Mouse (Mus musculus) lung, adult 2 months (tissue): ENCODE measurements at regions not wholly inside any gene's neighbourhood (a gene's known extent, or its start where the extent isn't known, plus 50 kb on each side); places are given as distances from the start of the nearest gene placed in this dataset.

Source experiments
- DNase-seq: peaks from one replicate; pipeline ENCODE4 v3.0.0; 2022
- H3K4me1 ChIP-seq: fragments of 200-500 bp; 2 replicates; pipeline ENCODE4 v1.6.1; 2011; ENCODE audit warnings: low read length; ENCODE audit not compliant: control insufficient read depth, insufficient read depth
- H3K4me3 ChIP-seq: fragments of 200-500 bp; replicated peaks from 2 replicates; pipeline ENCODE3; 2011; ENCODE audit warnings: low read depth, mild to moderate bottlenecking, control low read depth, low read length; ENCODE audit errors: extremely low read depth
- CTCF ChIP-seq: fragments of 200-500 bp; IDR thresholded peaks from 2 replicates; pipeline ENCODE4 v1.5.1; 2011; ENCODE audit warnings: mild to moderate bottlenecking, low read length, control low read depth; ENCODE audit not compliant: insufficient read depth
- POLR2A ChIP-seq: fragments of 200-500 bp; IDR thresholded peaks from 2 replicates; pipeline ENCODE4 v1.6.1; 2011; ENCODE audit warnings: low read depth, mild to moderate bottlenecking, control low read depth, low read length, borderline replicate concordance; ENCODE audit errors: extremely low read depth
- WGBS: fragments of 180-500 bp; shearing (Covaris S2); methylation state at CpG from one replicate; pipeline ENCODE4 v1.1.7; 2018; 5-methylcytosine and 5-hydroxymethylcytosine counted together

DNA sequence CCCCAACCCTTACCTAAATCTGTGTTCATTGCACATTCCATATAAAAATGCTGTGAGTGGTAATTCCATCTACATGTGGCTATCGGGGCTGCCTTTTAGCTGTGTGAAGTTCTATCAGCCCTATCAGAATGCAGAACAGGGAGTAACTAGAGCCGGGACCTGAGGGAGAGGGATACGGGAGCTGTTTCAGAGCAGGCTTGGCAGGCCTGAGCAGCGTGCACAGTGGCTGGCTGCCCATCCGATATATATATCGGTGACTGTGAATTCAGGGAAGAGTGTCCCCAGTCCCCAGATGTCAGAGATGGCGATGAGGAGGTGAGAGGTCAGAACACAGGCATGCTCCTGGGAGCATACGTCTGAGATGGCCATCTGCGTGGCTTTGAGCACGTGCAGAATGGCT lies 79.0 kb downstream of the Arl4c start:
- TF ChIP-seq CTCF, result no peak
- TF ChIP-seq POLR2A, result no peak

DNA sequence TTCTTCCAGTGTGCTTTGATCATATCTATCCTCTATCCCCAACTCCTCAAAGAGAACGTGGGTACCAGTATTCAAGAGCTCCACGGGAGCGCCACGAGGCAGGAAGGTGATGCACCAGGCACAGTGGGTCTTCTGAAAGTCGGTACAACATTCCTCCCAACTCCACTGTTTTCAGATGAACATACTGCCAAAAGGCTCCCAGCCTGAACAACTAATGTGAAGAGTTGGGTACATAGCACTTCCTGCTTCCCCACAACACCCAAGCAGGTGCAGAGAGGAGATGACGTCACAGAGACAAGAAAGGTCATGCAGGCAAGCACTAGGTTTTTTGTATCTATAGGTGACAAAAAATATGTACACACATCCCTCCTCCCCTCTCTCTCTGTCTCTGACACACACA lies 79.7 kb downstream of the Arl4c start:
- TF ChIP-seq CTCF (no peak), POLR2A (no peak)
- WGBS, result 74% methylated on average over 6 of the region's 6 CpGs
- H3K4me3 ChIP-seq, result no peak overlapping the region
- DNase-seq, result no peak
- peaks cover 8% of the 10 kb centered on the region for H3K4me1 ChIP-seq

More for the DNA sequence above, 79.0 kb downstream of the Arl4c start:
- H3K4me1 ChIP-seq, result peaks cover 8% of the 10 kb centered on the region
- WGBS, result 86% methylated on average over 10 of the region's 10 CpGs
- no peak overlapping the region for H3K4me3 ChIP-seq
- no peak for DNase-seq

DNA sequence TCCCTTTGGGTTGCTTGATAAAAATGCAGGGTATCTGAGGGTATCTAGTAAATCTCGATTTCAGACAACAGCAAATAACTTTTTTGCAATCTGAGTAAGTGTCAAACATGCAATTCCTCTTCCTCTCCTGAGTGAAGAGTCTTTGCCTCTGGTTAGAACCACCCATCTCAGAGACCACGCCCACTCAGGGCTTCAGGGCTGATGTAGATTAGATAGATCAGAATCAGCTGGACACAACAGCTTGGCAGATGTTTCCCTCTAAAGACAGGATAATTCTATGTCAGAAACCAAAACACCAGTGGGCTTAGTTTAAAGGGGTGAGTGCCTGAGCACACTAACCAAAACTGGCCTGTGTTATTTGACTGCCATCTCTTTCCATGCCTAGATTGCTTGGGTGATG lies 80.8 kb downstream of the Arl4c start:
- Histone ChIP-seq H3K4me3 (no peak overlapping the region), H3K4me1 (peaks cover 8% of the 10 kb centered on the region)
- 50% methylated on average over 2 of the region's 2 CpGs for WGBS
- DNase-seq, result no peak
- no peak for TF ChIP-seq POLR2A
- TF ChIP-seq CTCF, result no peak

DNA sequence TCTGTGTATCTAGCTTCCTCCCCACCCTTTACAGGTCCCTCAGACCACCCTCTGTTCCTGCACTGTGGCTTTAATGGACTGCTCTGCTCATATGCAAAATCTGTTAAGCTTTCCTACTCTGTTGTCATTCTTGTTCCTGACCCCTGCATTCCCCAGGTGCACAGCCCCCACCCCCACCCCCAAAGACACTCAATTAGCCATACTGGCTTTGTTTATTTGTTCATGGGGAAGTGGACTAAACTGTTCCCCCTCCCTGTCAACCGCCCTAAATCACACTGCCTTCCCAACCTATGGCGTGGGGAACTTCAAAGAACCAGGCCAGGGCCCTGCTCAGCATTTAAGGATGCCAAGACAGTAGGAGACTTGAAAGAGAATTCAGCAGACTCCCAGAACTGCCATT lies 89.0 kb downstream of the Arl4c start:
- DNase-seq, result no peak
- WGBS, result 65% methylated on average over 2 of the region's 2 CpGs
- no peaks in the 10 kb centered on the region for H3K4me1 ChIP-seq
- no peak overlapping the region for H3K4me3 ChIP-seq
- TF ChIP-seq POLR2A, result no peak
- TF ChIP-seq CTCF, result no peak

DNA sequence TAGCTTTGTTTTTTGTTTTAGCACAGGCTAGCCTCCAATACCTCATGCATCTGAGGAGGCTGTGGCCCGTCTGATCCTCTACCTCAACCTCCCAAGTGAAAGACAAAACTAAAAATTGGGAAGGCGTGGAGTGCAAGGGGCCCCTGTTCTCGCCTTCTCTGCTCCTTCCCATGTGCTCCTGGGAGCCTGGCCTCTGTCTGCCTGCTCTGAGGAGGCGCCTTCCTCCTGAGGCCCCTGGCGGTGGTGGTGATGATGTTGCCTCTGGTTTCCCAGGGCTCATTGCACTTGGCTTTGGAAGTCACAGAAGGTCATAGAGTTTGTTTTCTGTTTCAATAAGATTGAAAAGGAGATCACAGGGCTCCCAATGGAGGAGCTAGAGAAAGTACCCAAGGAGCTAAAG lies 90.8 kb downstream of the Arl4c start:
- no peak overlapping the region for H3K4me3 ChIP-seq
- DNase-seq, result no peak
- WGBS, result 92% methylated on average over 5 of the region's 5 CpGs
- TF ChIP-seq POLR2A, result no peak
- TF ChIP-seq CTCF, result no peak
- no peaks in the 10 kb centered on the region for H3K4me1 ChIP-seq

DNA sequence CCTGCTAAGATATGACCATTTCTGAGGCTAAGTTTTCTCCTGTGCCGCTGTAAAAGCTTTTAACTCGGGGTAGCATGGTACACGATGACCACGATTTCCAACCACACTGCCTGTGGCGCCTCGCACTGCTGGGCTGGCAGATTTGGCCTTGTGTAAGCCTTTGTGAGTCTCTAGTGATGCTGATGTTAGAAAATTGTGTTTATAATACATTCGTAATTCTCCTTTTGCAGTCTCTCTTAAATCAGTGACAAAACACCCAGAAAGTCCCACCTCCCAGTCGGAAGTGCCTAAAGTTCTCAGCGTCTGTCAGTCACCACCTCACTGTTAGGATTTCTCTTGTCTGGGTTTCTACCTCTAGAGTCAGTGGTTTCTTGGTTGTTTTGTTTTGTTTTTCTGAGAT lies 91.2 kb downstream of the Arl4c start:
- no peak for DNase-seq
- 88% methylated on average over 9 of the region's 9 CpGs for WGBS
- no peak for TF ChIP-seq POLR2A
- no peak for TF ChIP-seq CTCF
- Histone ChIP-seq H3K4me3 (no peak overlapping the region), H3K4me1 (no peaks in the 10 kb centered on the region)

DNA sequence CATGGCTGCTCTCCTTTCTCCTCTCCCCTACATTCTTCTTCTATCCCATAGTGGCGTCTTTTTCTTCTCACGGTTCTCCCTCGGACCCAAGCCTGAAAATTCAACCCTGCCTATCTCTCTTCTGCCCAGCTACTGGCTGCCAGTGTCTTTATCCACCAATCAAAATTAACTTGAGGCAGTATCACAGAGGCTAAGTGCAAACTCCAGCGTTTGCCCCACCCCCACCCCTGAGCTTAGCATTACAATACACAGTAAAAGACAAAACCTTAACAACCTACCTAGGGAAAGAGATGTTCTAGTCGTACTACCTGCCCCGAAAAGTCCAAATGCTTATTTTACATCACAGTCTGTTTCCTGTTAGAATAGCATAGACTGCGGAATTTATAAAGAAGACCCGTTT lies 93.2 kb downstream of the Arl4c start:
- Histone ChIP-seq H3K4me3 (no peak overlapping the region), H3K4me1 (no peaks in the 10 kb centered on the region)
- 68% methylated on average over 8 of the region's 8 CpGs for WGBS
- TF ChIP-seq CTCF (no peak), POLR2A (no peak)
- no peak for DNase-seq

DNA sequence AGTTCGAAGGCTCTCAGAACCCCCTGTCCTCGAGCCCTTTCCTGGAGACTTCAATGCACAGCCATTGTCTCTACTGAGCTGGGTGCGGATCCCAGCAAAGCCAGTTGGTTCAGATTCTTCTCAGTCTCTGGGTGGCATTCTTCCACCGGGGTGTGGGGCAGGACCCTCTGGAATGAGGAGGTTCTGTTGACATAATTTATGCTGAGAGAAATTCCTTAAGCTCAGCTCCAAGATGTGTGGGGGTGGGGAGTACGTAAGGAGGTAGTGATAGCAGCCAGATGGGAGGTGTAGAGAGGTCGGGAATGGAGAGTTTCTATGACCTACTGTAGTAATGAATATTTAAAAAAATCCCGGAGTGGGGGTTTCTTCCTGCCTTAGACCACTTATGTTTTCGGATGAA lies 93.8 kb downstream of the Arl4c start:
- TF ChIP-seq POLR2A (no peak), CTCF (no peak)
- H3K4me3 ChIP-seq, result no peak overlapping the region
- no peaks in the 10 kb centered on the region for H3K4me1 ChIP-seq
- 57% methylated on average over 8 of the region's 8 CpGs for WGBS
- DNase-seq, result no peak

DNA sequence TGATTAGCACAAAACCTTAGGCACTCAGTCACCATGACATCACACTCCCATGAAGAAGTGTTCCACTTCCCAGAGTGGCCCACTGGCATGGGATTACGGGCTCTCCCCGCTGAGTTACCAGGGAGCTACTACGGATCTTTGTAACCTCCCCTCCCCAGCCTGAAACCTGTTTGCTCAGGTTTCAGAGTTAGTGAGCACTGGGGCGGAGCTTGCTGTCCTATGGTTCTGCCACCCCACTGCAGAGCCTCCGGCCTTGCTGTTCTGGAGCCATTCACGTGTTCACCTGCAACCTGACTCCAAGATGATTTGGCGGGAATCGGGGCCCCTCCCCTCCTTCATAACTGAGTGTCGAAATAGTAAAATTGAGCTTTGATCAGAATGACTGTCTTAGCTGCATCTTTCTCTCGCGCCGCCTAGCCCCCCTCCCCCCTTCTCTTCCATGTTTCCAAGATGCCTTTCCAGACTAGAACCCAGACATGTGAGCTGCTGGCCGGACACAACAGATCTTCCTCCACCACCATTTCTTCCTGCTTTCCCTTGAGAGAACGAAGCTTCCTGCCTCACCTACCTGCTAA lies 95.8 kb upstream of the Glrp1 start:
- TF ChIP-seq CTCF (no peak), POLR2A (no peak)
- no peak for DNase-seq
- Histone ChIP-seq H3K4me1 (no peaks in the 10 kb centered on the region), H3K4me3 (no peak overlapping the region)
- 56% methylated on average over 14 of the region's 14 CpGs for WGBS

DNA sequence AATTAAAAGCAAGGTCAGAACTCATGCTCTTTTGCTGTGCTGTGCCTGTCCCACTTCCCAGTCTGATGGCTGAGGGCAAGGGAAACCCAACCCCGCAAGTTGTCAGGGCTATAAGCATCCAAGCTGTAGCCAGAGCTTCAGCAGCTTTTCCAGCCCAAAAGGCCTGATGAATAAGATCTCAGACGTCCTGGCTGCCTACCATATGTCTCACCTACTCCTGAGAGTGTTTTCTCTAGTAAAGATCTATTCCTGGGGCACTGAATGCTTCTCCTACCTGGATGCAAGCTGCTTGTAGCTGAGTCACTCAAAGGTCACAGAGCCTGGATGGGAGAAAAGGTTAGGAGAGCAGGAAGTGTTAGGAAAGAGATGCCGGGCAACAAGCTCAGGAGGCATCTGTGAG lies 92.4 kb upstream of the Glrp1 start:
- TF ChIP-seq CTCF, result no peak
- no peak for TF ChIP-seq POLR2A
- Histone ChIP-seq H3K4me1 (no peaks in the 10 kb centered on the region), H3K4me3 (no peak overlapping the region)
- 73% methylated on average over 3 of the region's 3 CpGs for WGBS
- no peak for DNase-seq
